Mouse (Mus musculus) ES-Bruce4 (cell line): ENCODE results near the gene Gm17604.
A peak's percentile ranks its signal among the peaks of the same experiment; 100 is the strongest.

Experiments used
- CTCF ChIP-seq: IDR thresholded peaks from one replicate; pipeline ENCODE4 v1.8.1; 2011; ENCODE audit warnings: low read depth, low read length
- EP300 ChIP-seq: IDR thresholded peaks from 2 replicates; pipeline ENCODE4 v1.6.1; 2011; ENCODE audit warnings: low read depth, low read length; ENCODE audit not compliant: insufficient read depth
- POLR2A ChIP-seq: IDR thresholded peaks from one replicate; pipeline ENCODE4 v1.8.1; 2011; ENCODE audit warnings: low read length; ENCODE audit not compliant: insufficient read depth

- TF ChIP-seq CTCF: no peak
- TF ChIP-seq POLR2A: peak; percentile 14
- TF ChIP-seq EP300: no peak
Measured at GRCm38 (mm10) chrX:164980193-164980775, 24.3 kb downstream of the Gm17604 start, which contains the start of the genes Mospd2 and Fancb.
